Mouse (Mus musculus) CD4-positive, CD25-positive, alpha-beta regulatory T cell, adult 2 months (primary cell): ENCODE data around the gene Gm9049.
"Not testable (repeated sequence)": the region's sequence is repeated elsewhere in the genome, so short reads cannot be mapped to it uniquely, and the experiment has no call there.

ENCODE experiments used
- DNase-seq: peaks from one replicate; pipeline ENCODE4 v3.0.0-alpha.2; 2012; ENCODE audit warnings: low read depth, low spot score

The Gm9049 gene

DNA sequence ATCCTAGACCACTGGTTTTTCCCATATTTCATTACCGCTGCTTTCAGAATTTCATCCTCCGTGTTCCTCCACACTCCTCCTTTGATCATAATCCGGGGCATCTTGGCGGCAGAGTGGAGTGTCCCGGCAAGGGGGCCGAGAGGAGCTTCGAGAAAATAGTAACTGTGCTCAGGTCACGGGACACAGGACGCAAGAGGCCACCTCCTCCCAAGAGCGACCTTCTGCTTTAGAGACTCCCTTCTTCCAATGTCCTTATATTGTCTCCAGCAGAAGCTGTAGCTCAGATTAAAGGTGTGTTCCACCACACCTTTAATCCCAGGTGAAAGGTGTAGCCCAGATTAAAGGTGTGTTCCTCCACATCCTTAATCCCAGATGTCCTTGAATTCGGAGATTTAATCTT is at the start of gene Gm9049:
Gm9049 (minus strand) TSS at position 101 of the 400 bp plus-strand sequence.
- DNase-seq, result not testable (repeated sequence)

DNA sequence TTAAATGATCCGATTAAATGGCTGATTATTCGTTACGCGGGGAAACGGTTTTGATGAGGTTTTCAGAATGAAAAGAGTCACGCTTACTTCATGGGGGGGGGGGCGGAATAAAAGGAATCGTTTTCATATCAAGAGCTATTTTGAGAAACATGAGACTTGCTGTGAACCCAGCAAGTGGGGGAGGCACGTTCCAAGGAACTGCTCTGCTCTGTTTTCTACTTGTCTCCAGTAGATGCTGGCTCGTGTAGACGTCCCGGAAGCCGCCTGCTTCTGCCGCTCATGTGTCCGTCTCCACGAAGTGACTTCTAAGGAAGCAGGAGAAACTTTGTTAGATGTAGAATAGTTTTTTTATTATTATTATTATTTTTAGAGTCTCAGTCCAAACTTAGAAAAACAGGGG is 46.0 kb upstream of the Gm9049 start:
- no peak for DNase-seq

DNA sequence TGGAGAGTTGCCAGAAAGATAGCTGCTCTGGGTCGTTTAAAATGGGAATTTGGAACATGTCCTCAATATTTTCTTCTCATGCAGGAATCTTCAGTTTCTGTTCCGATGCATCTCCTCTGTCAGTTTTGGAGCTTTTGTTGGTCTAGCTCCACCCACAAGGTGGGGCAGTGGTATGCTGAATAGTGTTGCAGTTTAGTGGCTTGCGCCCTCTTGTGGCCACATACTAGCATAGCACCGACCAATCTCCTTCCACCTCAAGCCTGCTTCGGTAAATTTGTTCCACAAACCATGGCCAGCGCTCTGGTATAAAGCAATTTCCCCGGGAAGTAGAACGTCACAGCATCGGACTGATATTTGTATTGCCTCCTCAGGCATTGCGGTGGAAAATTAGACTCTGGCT is 16.5 kb upstream of the Gm9049 start:
- DNase-seq, result peak; percentile 91

DNA sequence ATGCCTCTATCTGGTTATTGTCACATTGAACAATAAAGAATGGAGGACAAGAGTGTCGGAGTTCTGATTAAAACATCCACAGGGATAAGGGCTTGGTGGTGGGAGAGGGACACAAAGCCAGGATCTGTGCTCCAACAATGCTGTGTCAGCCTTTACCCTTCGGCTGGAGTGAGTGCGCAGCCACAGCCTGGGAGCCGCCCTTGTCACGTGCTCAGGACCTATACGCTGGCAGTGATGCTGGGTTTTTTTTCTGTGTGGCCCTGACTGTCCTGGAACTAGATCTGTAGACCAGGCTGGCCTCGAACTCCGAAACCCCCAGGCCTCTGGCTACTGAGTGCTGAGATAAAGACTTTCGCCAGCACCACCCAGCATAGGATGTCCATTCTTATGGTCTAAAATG is 15.6 kb upstream of the Gm9049 start:
- no peak for DNase-seq

DNA sequence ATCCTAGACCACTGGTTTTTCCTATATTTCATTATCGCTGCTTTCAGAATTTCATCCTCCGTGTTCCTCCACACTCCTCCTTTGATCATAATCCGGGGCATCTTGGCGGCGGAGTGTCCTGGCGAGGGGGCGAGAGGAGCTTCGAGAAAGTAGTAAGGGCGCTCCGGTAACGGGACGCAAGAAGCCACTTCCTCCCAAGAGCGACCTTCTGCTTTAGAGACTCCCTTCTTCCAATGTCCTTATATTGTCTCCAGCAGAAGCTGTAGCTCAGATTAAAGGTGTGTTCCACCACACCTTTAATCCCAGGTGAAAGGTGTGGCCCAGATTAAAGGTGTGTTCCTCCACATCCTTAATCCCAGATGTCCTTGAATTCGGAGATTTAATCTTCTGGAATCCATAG is 5.3 kb downstream of the Gm9049 start, which contains the start of gene Gm9048:
Gm9048 (minus strand) TSS at position 101 of the 400 bp plus-strand sequence.
- not testable (repeated sequence) for DNase-seq

DNA sequence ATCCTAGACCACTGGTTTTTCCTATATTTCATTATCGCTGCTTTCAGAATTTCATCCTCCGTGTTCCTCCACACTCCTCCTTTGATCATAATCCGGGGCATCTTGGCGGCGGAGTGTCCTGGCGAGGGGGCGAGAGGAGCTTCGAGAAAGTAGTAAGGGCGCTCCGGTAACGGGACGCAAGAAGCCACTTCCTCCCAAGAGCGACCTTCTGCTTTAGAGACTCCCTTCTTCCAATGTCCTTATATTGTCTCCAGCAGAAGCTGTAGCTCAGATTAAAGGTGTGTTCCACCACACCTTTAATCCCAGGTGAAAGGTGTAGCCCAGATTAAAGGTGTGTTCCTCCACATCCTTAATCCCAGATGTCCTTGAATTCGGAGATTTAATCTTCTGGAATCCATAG is 10.8 kb downstream of the Gm9049 start, which contains the start of gene Gm9046:
Gm9046 (minus strand) TSS at position 101 of the 400 bp plus-strand sequence.
- not testable (repeated sequence) for DNase-seq

DNA sequence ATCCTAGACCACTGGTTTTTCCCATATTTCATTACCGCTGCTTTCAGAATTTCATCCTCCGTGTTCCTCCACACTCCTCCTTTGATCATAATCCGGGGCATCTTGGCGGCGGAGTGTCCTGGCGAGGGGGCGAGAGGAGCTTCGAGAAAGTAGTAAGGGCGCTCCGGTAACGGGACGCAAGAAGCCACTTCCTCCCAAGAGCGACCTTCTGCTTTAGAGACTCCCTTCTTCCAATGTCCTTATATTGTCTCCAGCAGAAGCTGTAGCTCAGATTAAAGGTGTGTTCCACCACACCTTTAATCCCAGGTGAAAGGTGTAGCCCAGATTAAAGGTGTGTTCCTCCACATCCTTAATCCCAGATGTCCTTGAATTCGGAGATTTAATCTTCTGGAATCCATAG is 16.2 kb downstream of the Gm9049 start, which contains the start of gene Gm9045:
Gm9045 (minus strand) TSS at position 101 of the 400 bp plus-strand sequence.
- not testable (repeated sequence) for DNase-seq

DNA sequence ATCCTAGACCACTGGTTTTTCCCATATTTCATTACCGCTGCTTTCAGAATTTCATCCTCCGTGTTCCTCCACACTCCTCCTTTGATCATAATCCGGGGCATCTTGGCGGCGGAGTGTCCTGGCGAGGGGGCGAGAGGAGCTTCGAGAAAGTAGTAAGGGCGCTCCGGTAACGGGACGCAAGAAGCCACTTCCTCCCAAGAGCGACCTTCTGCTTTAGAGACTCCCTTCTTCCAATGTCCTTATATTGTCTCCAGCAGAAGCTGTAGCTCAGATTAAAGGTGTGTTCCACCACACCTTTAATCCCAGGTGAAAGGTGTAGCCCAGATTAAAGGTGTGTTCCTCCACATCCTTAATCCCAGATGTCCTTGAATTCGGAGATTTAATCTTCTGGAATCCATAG is 21.6 kb downstream of the Gm9049 start, which contains the start of gene Gm9044:
Gm9044 (minus strand) TSS at position 101 of the 400 bp plus-strand sequence.
- not testable (repeated sequence) for DNase-seq

DNA sequence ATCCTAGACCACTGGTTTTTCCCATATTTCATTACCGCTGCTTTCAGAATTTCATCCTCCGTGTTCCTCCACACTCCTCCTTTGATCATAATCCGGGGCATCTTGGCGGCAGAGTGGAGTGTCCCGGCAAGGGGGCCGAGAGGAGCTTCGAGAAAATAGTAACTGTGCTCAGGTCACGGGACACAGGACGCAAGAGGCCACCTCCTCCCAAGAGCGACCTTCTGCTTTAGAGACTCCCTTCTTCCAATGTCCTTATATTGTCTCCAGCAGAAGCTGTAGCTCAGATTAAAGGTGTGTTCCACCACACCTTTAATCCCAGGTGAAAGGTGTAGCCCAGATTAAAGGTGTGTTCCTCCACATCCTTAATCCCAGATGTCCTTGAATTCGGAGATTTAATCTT is 27.0 kb downstream of the Gm9049 start, which contains the start of gene Gm9040:
Gm9040 (minus strand) TSS at position 101 of the 400 bp plus-strand sequence.
- DNase-seq, result not testable (repeated sequence)

DNA sequence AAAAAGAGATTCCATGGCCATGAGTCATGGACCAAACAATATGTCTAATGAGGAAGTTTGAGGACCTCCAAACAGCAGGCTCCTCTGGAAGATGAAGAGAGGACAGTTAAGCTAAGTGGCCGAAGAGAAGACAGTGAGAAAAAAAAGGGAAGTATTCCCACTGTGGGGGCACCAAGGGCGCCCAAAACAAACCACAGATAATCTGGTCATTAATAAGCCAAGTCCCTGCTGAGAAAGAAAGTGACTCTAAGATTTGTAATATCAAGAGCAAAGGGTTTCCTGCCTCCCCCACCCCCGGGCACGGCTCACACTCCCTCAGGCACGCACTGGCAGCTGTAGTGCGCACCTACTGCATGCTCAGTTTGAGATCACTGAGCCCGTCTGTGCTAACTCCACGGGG is 34.9 kb downstream of the Gm9049 start:
- no peak for DNase-seq

DNA sequence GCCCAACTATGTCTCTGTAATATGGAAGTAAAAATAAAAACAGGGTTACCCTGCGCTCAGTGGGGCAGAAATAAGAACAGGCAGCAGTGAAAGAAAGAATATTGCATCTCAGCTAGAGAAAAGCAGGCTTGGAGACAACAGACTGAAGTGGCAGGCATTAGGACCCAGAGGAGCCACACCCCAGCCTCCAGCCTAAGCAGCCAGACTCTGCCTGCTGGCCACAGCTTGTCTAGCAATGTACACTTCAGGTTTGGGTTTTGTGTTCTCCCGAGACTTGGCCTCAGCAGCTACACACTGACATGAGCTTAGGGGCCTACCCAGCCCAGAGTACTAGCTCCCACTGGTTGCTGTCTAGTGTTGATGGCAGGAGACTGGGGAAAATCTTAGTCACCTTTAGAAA is 51.8 kb downstream of the Gm9049 start:
- peak; percentile 3 for DNase-seq
